Mouse (Mus musculus): ENCODE measurements around the gene Mesp2. TPM values are rescaled to one million over a fixed set of nuclear protein-coding genes. Genes with fewer than 3 reads are reported as not detected.
A peak's percentile ranks its signal among the peaks of the same experiment; 100 is the strongest.

Mesp2 gene
- polyA plus RNA-seq, 1 experiment: not detected

DNA sequence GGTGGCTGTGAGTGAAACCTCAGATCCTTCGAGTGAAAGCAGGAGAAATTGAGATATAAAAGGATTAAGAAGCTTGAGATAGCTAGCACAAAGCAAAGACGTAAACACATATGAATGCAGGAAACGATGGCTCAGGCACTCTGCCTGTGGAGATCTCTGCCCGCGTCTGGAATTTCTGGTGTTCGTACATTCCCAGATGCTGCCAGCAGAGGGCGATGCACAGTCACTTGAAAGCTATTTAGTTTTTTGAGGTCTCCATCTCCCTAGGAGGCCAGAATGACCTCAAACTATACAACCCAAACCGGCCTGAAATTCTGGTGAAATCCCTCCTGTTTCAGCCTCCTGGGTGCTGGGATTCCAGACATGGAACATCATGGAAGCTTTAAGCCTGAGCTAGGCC, 11.5 kb upstream of the Mesp2 start:
- Histone ChIP-seq H3K4me1 (ENCODE audit: control insufficient read depth, insufficient read depth, low read length) (no peaks in the 10 kb centered on the region), H3K27ac (ENCODE audit: control insufficient read depth, insufficient read depth, low read depth, low read length, poor library complexity) (no peak overlapping the region), H3K4me3 (replicated peaks; ENCODE audit: control insufficient read depth, low read depth, low read length) (no peak overlapping the region)
- WGBS: 1% methylated on average over 8 of the region's 8 CpGs
- TF ChIP-seq POLR2A (IDR thresholded peaks at IDR 0.05; ENCODE audit: borderline replicate concordance, control insufficient read depth, low read depth, low read length) (no peak), CTCF (IDR thresholded peaks at IDR 0.05; ENCODE audit: control insufficient read depth, insufficient read depth, low read length) (peak; percentile 55)

DNA sequence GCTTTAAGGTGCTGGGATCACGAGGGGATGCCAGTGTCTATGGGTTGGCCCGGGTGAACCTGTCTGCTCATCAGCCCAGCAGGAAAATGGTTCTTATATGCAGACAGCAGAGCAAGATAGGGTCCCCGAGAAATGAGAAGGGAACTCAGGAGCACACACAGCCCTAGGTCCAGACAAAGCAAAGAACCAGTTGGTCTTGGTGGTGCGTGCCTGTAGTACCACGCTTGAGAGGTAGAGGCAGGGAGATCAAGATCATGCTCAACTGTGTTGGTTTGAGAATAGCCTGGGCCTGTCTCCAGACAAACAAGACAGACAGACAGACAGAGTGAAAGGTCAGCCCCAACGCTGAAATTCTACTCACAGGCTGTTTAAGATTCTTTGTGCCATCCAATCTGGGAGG, 11.0 kb upstream of the Mesp2 start:
- no peak overlapping the region for H3K27ac ChIP-seq (ENCODE audit: control insufficient read depth, insufficient read depth, low read depth, low read length, poor library complexity)
- H3K4me3 ChIP-seq (replicated peaks; ENCODE audit: control insufficient read depth, low read depth, low read length): no peak overlapping the region
- H3K4me1 ChIP-seq (ENCODE audit: control insufficient read depth, insufficient read depth, low read length): no peaks in the 10 kb centered on the region
- TF ChIP-seq CTCF (IDR thresholded peaks at IDR 0.05; ENCODE audit: control insufficient read depth, insufficient read depth, low read length): no peak
- TF ChIP-seq POLR2A (IDR thresholded peaks at IDR 0.05; ENCODE audit: borderline replicate concordance, control insufficient read depth, low read depth, low read length): no peak
- WGBS: 67% methylated on average over 6 of the region's 6 CpGs

- H3K4me1 ChIP-seq (ENCODE audit: control insufficient read depth, insufficient read depth, low read length): no peaks in the 10 kb centered on the region
- no peak for TF ChIP-seq CTCF (IDR thresholded peaks at IDR 0.05; ENCODE audit: control insufficient read depth, insufficient read depth, low read length)
- TF ChIP-seq POLR2A (IDR thresholded peaks at IDR 0.05; ENCODE audit: borderline replicate concordance, control insufficient read depth, low read depth, low read length): no peak
- no peak overlapping the region for H3K27ac ChIP-seq (ENCODE audit: control insufficient read depth, insufficient read depth, low read depth, low read length, poor library complexity)
- 70% methylated on average over 4 of the region's 4 CpGs for WGBS
- no peak overlapping the region for H3K4me3 ChIP-seq (replicated peaks; ENCODE audit: control insufficient read depth, low read depth, low read length)
Measured at GRCm38 (mm10) chr7:79800336-79800735, 10.2 kb upstream of the Mesp2 start.

- WGBS: 83% methylated on average over 11 of the region's 11 CpGs
- no peaks in the 10 kb centered on the region for H3K4me1 ChIP-seq (ENCODE audit: control insufficient read depth, insufficient read depth, low read length)
- no peak overlapping the region for H3K27ac ChIP-seq (ENCODE audit: control insufficient read depth, insufficient read depth, low read depth, low read length, poor library complexity)
- no peak overlapping the region for H3K4me3 ChIP-seq (replicated peaks; ENCODE audit: control insufficient read depth, low read depth, low read length)
- TF ChIP-seq POLR2A (IDR thresholded peaks at IDR 0.05; ENCODE audit: borderline replicate concordance, control insufficient read depth, low read depth, low read length): no peak
- no peak for TF ChIP-seq CTCF (IDR thresholded peaks at IDR 0.05; ENCODE audit: control insufficient read depth, insufficient read depth, low read length)
Measured at GRCm38 (mm10) chr7:79801391-79801790, 9.1 kb upstream of the Mesp2 start.

DNA sequence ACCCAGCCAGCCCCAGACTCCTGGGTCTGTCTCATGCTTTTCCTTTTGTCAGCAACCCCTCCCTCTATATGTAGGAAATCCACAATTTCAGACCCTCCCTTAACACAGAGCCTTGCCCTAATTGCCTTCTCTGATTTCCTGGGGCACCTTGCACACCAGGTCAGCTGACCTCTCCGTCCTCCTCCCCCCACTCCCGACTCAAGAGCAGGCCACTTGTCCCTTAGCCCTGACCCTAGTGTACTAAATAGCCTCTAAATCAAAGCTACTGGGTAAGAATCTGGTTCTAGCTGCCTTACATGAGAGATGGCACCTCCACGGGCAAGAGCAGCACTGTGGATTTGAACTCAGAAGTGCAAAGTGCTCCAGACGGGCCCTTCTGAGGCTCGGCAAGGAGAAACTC, 8.5 kb upstream of the Mesp2 start:
- H3K27ac ChIP-seq (ENCODE audit: control insufficient read depth, insufficient read depth, low read depth, low read length, poor library complexity): no peak overlapping the region
- no peaks in the 10 kb centered on the region for H3K4me1 ChIP-seq (ENCODE audit: control insufficient read depth, insufficient read depth, low read length)
- 65% methylated on average over 5 of the region's 5 CpGs for WGBS
- H3K4me3 ChIP-seq (replicated peaks; ENCODE audit: control insufficient read depth, low read depth, low read length): no peak overlapping the region
- no peak for TF ChIP-seq CTCF (IDR thresholded peaks at IDR 0.05; ENCODE audit: control insufficient read depth, insufficient read depth, low read length)
- no peak for TF ChIP-seq POLR2A (IDR thresholded peaks at IDR 0.05; ENCODE audit: borderline replicate concordance, control insufficient read depth, low read depth, low read length)

DNA sequence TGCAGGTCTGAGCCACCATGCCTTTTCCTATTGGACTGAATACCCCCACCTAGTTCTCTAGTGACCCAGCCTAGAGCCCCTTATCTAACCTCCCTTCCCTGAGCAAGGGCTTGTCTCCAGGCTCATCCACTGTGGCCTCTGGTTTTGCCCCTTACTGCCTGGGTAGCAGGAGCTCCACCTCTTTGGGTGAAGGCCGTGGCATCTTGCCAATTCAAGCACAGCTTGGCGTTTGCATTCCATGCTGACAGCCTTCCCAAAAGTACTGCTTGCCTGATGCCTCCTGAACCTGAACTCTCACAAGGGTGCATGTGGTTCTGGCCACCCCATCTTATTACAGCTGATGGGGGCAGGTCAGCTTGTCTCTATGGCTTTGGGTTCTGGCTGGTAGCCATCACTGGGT, 6.6 kb upstream of the Mesp2 start:
- Histone ChIP-seq H3K27ac (ENCODE audit: control insufficient read depth, insufficient read depth, low read depth, low read length, poor library complexity) (no peak overlapping the region), H3K4me3 (replicated peaks; ENCODE audit: control insufficient read depth, low read depth, low read length) (no peak overlapping the region), H3K4me1 (ENCODE audit: control insufficient read depth, insufficient read depth, low read length) (no peaks in the 10 kb centered on the region)
- 48% methylated on average over 2 of the region's 2 CpGs for WGBS
- TF ChIP-seq POLR2A (IDR thresholded peaks at IDR 0.05; ENCODE audit: borderline replicate concordance, control insufficient read depth, low read depth, low read length) (no peak), CTCF (IDR thresholded peaks at IDR 0.05; ENCODE audit: control insufficient read depth, insufficient read depth, low read length) (no peak)

- TF ChIP-seq CTCF (IDR thresholded peaks at IDR 0.05; ENCODE audit: control insufficient read depth, insufficient read depth, low read length) (no peak), POLR2A (IDR thresholded peaks at IDR 0.05; ENCODE audit: borderline replicate concordance, control insufficient read depth, low read depth, low read length) (no peak)
- Histone ChIP-seq H3K4me3 (replicated peaks; ENCODE audit: control insufficient read depth, low read depth, low read length) (no peak overlapping the region), H3K27ac (ENCODE audit: control insufficient read depth, insufficient read depth, low read depth, low read length, poor library complexity) (no peak overlapping the region; the same call in 1 of the 2 replicates), H3K4me1 (ENCODE audit: control insufficient read depth, insufficient read depth, low read length) (no peaks in the 10 kb centered on the region)
- WGBS: 85% methylated on average over 7 of the region's 7 CpGs
Measured at GRCm38 (mm10) chr7:79808561-79808960, 2.0 kb upstream of the Mesp2 start.

- TF ChIP-seq POLR2A (IDR thresholded peaks at IDR 0.05; ENCODE audit: borderline replicate concordance, control insufficient read depth, low read depth, low read length): no peak
- no peak for TF ChIP-seq CTCF (IDR thresholded peaks at IDR 0.05; ENCODE audit: control insufficient read depth, insufficient read depth, low read length)
- Histone ChIP-seq H3K4me3 (replicated peaks; ENCODE audit: control insufficient read depth, low read depth, low read length) (no peak overlapping the region), H3K27ac (ENCODE audit: control insufficient read depth, insufficient read depth, low read depth, low read length, poor library complexity) (no peak overlapping the region), H3K4me1 (ENCODE audit: control insufficient read depth, insufficient read depth, low read length) (no peaks in the 10 kb centered on the region)
- WGBS: 60% methylated on average over 1 of the region's 1 CpGs
Measured at GRCm38 (mm10) chr7:79813409-79813808, 2.9 kb downstream of the Mesp2 start.

DNA sequence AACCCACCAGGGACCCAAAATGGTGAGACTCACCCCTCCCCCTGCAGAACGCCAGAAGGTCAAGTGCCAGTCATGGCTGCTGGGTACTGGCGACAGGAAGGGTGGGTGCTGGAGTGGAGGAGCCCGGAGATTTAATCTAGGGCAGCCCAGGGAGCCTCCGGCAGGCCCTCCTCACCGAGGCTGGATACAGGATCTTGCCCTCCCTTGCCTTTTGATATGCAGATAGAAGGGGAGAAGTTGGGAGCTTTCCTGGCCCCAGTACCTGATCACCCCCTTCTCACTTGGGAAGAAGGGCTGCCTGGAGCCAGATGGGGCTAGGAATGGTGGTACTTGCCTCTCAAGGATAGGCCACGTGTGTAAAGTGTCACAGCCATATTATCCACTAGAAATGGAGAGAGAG, 7.8 kb downstream of the Mesp2 start:
- WGBS: 42% methylated on average over 6 of the region's 6 CpGs
- Histone ChIP-seq H3K27ac (ENCODE audit: control insufficient read depth, insufficient read depth, low read depth, low read length, poor library complexity) (no peak overlapping the region), H3K4me1 (ENCODE audit: control insufficient read depth, insufficient read depth, low read length) (no peaks in the 10 kb centered on the region; the same call in 1 of the 2 replicates), H3K4me3 (replicated peaks; ENCODE audit: control insufficient read depth, low read depth, low read length) (no peak overlapping the region)
- TF ChIP-seq POLR2A (IDR thresholded peaks at IDR 0.05; ENCODE audit: borderline replicate concordance, control insufficient read depth, low read depth, low read length) (no peak), CTCF (IDR thresholded peaks at IDR 0.05; ENCODE audit: control insufficient read depth, insufficient read depth, low read length) (no peak)

All from bone marrow, adult 2 months (tissue).